ENCODE assay signal across 12 mouse cellular contexts in the genomic region with DNA sequence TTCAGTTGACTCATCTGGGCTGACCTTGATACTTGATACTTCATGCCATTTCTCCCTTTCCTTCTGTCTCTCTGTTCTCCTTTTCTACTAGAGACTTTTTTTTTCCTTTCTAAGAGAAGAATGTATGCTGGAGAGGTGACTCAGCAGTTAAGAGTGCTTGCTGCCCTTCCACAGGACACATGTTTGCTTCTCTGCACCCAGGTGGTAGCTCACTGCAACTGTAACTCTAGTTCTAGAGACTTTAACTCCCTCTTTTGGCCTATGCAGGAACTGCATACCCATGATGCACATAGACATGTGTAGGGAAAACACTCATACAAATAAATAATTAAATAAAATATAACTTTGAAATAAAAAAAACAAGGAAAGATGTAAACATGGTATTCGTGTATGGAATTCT.
"Had no signal": no experiment of that assay in that cellular context is flagged by ENCODE, and none has a peak within 500 bp of the region (broad histone marks: within the 10 kb centered on the region; RNA-seq: fewer than 3 reads in every experiment).

No protein-coding gene starts in this region.

- H3K4me2 ChIP-seq: limb, embryonic 15.5 days; liver, embryonic 12.5 days; lung, embryonic 14.5 days; midbrain, embryonic 13.5 days; neural tube, embryonic 15.5 days had no signal

- H3K9me3 ChIP-seq: limb, embryonic 15.5 days; liver, embryonic 12.5 days; midbrain, embryonic 13.5 days; neural tube, embryonic 15.5 days had no signal

- H3K27me3 ChIP-seq: limb, embryonic 15.5 days; liver, embryonic 12.5 days; neural tube, embryonic 15.5 days had no signal

- H3K36me3 ChIP-seq: limb, embryonic 15.5 days; liver, embryonic 12.5 days; midbrain, embryonic 13.5 days; neural tube, embryonic 15.5 days had no signal

- H3K27ac ChIP-seq: limb, embryonic 15.5 days; liver, embryonic 12.5 days; midbrain, embryonic 13.5 days; neural tube, embryonic 15.5 days had no signal

- ATAC-seq: liver, embryonic 12.5 days had no signal

- H3K4me3 ChIP-seq: limb, embryonic 15.5 days; liver, embryonic 12.5 days; midbrain, embryonic 13.5 days; myocyte; neural tube, embryonic 15.5 days had no signal

- H3K4me1 ChIP-seq: liver, embryonic 12.5 days; neural tube, embryonic 15.5 days had no signal

- H3K9ac ChIP-seq: limb, embryonic 15.5 days; liver, embryonic 12.5 days; lung, embryonic 14.5 days; midbrain, embryonic 13.5 days; neural tube, embryonic 15.5 days had no signal

- DNase-seq: kidney, adult 9 months; kidney, postnatal 10 days; lung, embryonic 14.5 days; lung, postnatal 14 days; right cerebral cortex, adult 18-20 months; spleen, adult 18-20 months; thymus, postnatal 36 days had no signal
